Mouse (Mus musculus) embryonic facial prominence, embryonic 13.5 days (tissue): Measurements from ENCODE around the gene Mgrn1. TPM values are rescaled to one million over a fixed set of nuclear protein-coding genes. Genes with fewer than 3 reads are reported as not detected.
A peak's percentile ranks its signal among the peaks of the same experiment; 100 is the strongest.

Experiments used
- ATAC-seq: fragments of 200-750 bp; cut with Nextera tagmentation; 2 replicates; pipeline ENCODE4 v1.8.0; 2017; ENCODE audit warnings: low read depth; ENCODE audit not compliant: insufficient number of reproducible peaks, insufficient read depth, low FRiP score, low TSS enrichment
- H3K27ac ChIP-seq: fragments of 300-500 bp; sonication (generic); 2 replicates; pipeline ENCODE4 v1.5.1; 2015; ENCODE audit warnings: moderate library complexity, mild to moderate bottlenecking, inconsistent platforms
- H3K27me3 ChIP-seq: fragments of 300-500 bp; sonication (generic); 2 replicates; pipeline ENCODE4 v1.6.1; 2015; ENCODE audit warnings: mild to moderate bottlenecking, inconsistent platforms
- H3K36me3 ChIP-seq: fragments of 300-500 bp; sonication (generic); 2 replicates; pipeline ENCODE4 v1.6.1; 2015; ENCODE audit warnings: mild to moderate bottlenecking, inconsistent platforms
- H3K4me1 ChIP-seq: fragments of 300-500 bp; sonication (generic); 2 replicates; pipeline ENCODE4 v1.6.1; 2015; ENCODE audit warnings: inconsistent platforms
- H3K4me2 ChIP-seq: fragments of 300-500 bp; sonication (generic); 2 replicates; pipeline ENCODE4 v1.6.1; 2015; ENCODE audit warnings: moderate library complexity, mild to moderate bottlenecking, inconsistent platforms
- H3K4me3 ChIP-seq: fragments of 300-500 bp; sonication (generic); 2 replicates; pipeline ENCODE4 v1.5.1; 2015; ENCODE audit warnings: mild to moderate bottlenecking, inconsistent platforms
- H3K9ac ChIP-seq: fragments of 300-500 bp; sonication (generic); 2 replicates; pipeline ENCODE4 v1.6.1; 2015; ENCODE audit warnings: mild to moderate bottlenecking, inconsistent platforms
- H3K9me3 ChIP-seq: fragments of 300-500 bp; sonication (generic); 2 replicates; pipeline ENCODE4 v1.6.1; 2016; ENCODE audit warnings: inconsistent platforms
- WGBS: fragments of 180-500 bp; shearing (Covaris S2); methylation state at CpG from one replicate; pipeline ENCODE4 v1.1.7; 2015; ENCODE audit warnings: mixed read lengths; 5-methylcytosine and 5-hydroxymethylcytosine counted together
- polyA plus RNA-seq: library from polyadenylated mRNA; unstranded; fragments of >200 nt; fragmentation: Nextera tagmentation; extraction: Ambion mirVana; gene quantifications from 2 replicates; pipeline ENCODE4 v1.2.1, GENCODE M21; 2015

The Mgrn1 gene
- polyA plus RNA-seq, 1 experiment from 2014 or later = 87.7 TPM

- Histone ChIP-seq H3K27ac (no peak overlapping the region), H3K4me2 (no peak overlapping the region), H3K9me3 (no peaks in the 10 kb centered on the region), H3K27me3 (no peaks in the 10 kb centered on the region), H3K4me3 (no peak overlapping the region), H3K36me3 (peaks cover 5% of the 10 kb centered on the region; the same call in 1 of the 2 replicates), H3K4me1 (peaks cover 8% of the 10 kb centered on the region), H3K9ac (no peak overlapping the region)
- 94% methylated on average over 2 of the region's 2 CpGs for WGBS
- no peak for ATAC-seq
These were observed 13.7 kb downstream of the Mgrn1 start for GRCm38 (mm10) chr16:4899711-4900110.

- no peaks in the 10 kb centered on the region for H3K9me3 ChIP-seq
- peaks cover 18% of the 10 kb centered on the region for H3K4me1 ChIP-seq
- H3K27ac ChIP-seq = no peak overlapping the region
- H3K4me2 ChIP-seq = no peak overlapping the region
- H3K4me3 ChIP-seq = no peak overlapping the region
- WGBS = 41% methylated on average over 7 of the region's 7 CpGs
- H3K9ac ChIP-seq = no peak overlapping the region
- no peak for ATAC-seq
- H3K36me3 ChIP-seq = 0 out of 2 replicates have a peak, but pooled peaks cover 4% of the 10 kb centered on the region
- H3K27me3 ChIP-seq = no peaks in the 10 kb centered on the region
These were observed 15.1 kb downstream of the Mgrn1 start for GRCm38 (mm10) chr16:4901167-4901566.

- H3K27me3 ChIP-seq = no peaks in the 10 kb centered on the region
- no peak overlapping the region for H3K4me3 ChIP-seq
- no peaks in the 10 kb centered on the region for H3K9me3 ChIP-seq
- peaks cover 2% of the 10 kb centered on the region for H3K36me3 ChIP-seq
- no peak for ATAC-seq
- no peak overlapping the region for H3K27ac ChIP-seq
- H3K9ac ChIP-seq = no peak overlapping the region
- WGBS = 83% methylated on average over 2 of the region's 2 CpGs
- H3K4me2 ChIP-seq = no peak overlapping the region
- H3K4me1 ChIP-seq = peaks cover 22% of the 10 kb centered on the region
These were observed 16.3 kb downstream of the Mgrn1 start for GRCm38 (mm10) chr16:4902390-4902789.

- peaks cover 25% of the 10 kb centered on the region for H3K4me1 ChIP-seq
- H3K4me3 ChIP-seq = no peak overlapping the region
- no peak for ATAC-seq
- no peak overlapping the region for H3K9ac ChIP-seq
- WGBS = 84% methylated on average over 6 of the region's 6 CpGs
- H3K27ac ChIP-seq = no peak overlapping the region
- H3K36me3 ChIP-seq = peaks cover 10% of the 10 kb centered on the region
- H3K4me2 ChIP-seq = no peak overlapping the region
- H3K27me3 ChIP-seq = no peaks in the 10 kb centered on the region
- no peaks in the 10 kb centered on the region for H3K9me3 ChIP-seq
These were observed 17.5 kb downstream of the Mgrn1 start for GRCm38 (mm10) chr16:4903491-4904102.

GRCm38 (mm10) chr16:4904878-4905277 is 18.8 kb downstream of the Mgrn1 start:
- H3K4me1 ChIP-seq = peaks cover 25% of the 10 kb centered on the region
- H3K27me3 ChIP-seq = no peaks in the 10 kb centered on the region
- no peak overlapping the region for H3K27ac ChIP-seq
- no peak overlapping the region for H3K4me3 ChIP-seq
- peaks cover 23% of the 10 kb centered on the region for H3K36me3 ChIP-seq
- H3K4me2 ChIP-seq = no peak overlapping the region
- no peaks in the 10 kb centered on the region for H3K9me3 ChIP-seq
- H3K9ac ChIP-seq = peak overlapping the region; percentile 21; the same call in 1 of the 2 replicates
- ATAC-seq = no peak
- WGBS = 94% methylated on average over 3 of the region's 3 CpGs

GRCm38 (mm10) chr16:4905591-4905990 is 19.5 kb downstream of the Mgrn1 start:
- WGBS = 16% methylated on average over 1 of the region's 1 CpGs

GRCm38 (mm10) chr16:4906559-4906958 is 20.5 kb downstream of the Mgrn1 start:
- Histone ChIP-seq H3K4me1 (peaks cover 21% of the 10 kb centered on the region), H3K36me3 (peaks cover 39% of the 10 kb centered on the region), H3K9me3 (no peaks in the 10 kb centered on the region), H3K27ac (no peak overlapping the region), H3K4me2 (no peak overlapping the region), H3K9ac (no peak overlapping the region), H3K4me3 (no peak overlapping the region), H3K27me3 (no peaks in the 10 kb centered on the region)
- ATAC-seq = no peak

More at GRCm38 (mm10) chr16:4905591-4905990, 19.5 kb downstream of the Mgrn1 start:
- Histone ChIP-seq H3K36me3 (peaks cover 29% of the 10 kb centered on the region), H3K9ac (no peak overlapping the region), H3K4me2 (no peak overlapping the region), H3K27me3 (no peaks in the 10 kb centered on the region), H3K4me3 (no peak overlapping the region), H3K9me3 (no peaks in the 10 kb centered on the region), H3K27ac (no peak overlapping the region), H3K4me1 (peaks cover 25% of the 10 kb centered on the region)
- ATAC-seq = no peak

GRCm38 (mm10) chr16:4907386-4907785 is 21.3 kb downstream of the Mgrn1 start:
- Histone ChIP-seq H3K4me3 (no peak overlapping the region), H3K9ac (no peak overlapping the region), H3K27ac (no peak overlapping the region), H3K9me3 (no peaks in the 10 kb centered on the region), H3K4me1 (peaks cover 21% of the 10 kb centered on the region), H3K36me3 (peaks cover 47% of the 10 kb centered on the region), H3K4me2 (no peak overlapping the region), H3K27me3 (no peaks in the 10 kb centered on the region)
- 58% methylated on average over 2 of the region's 2 CpGs for WGBS
- no peak for ATAC-seq

- no peaks in the 10 kb centered on the region for H3K9me3 ChIP-seq
- H3K4me3 ChIP-seq = no peak overlapping the region
- no peak for ATAC-seq
- no peak overlapping the region for H3K9ac ChIP-seq
- no peak overlapping the region for H3K4me2 ChIP-seq
- peaks cover 21% of the 10 kb centered on the region for H3K4me1 ChIP-seq
- WGBS = 50% methylated on average over 4 of the region's 5 CpGs
- H3K36me3 ChIP-seq = peaks cover 53% of the 10 kb centered on the region
- no peaks in the 10 kb centered on the region for H3K27me3 ChIP-seq
- no peak overlapping the region for H3K27ac ChIP-seq
These were observed 21.9 kb downstream of the Mgrn1 start for GRCm38 (mm10) chr16:4907972-4908371.

GRCm38 (mm10) chr16:4909745-4910144 is 23.7 kb downstream of the Mgrn1 start:
- Histone ChIP-seq H3K4me1 (peaks cover 26% of the 10 kb centered on the region), H3K36me3 (peaks cover 68% of the 10 kb centered on the region), H3K9ac (no peak overlapping the region), H3K27me3 (no peaks in the 10 kb centered on the region), H3K27ac (no peak overlapping the region), H3K4me3 (no peak overlapping the region), H3K9me3 (no peaks in the 10 kb centered on the region), H3K4me2 (no peak overlapping the region)
- ATAC-seq = no peak
- 98% methylated on average over 2 of the region's 2 CpGs for WGBS

- Histone ChIP-seq H3K4me2 (no peak overlapping the region), H3K9ac (no peak overlapping the region), H3K27me3 (no peaks in the 10 kb centered on the region), H3K9me3 (no peaks in the 10 kb centered on the region), H3K36me3 (peaks cover 76% of the 10 kb centered on the region), H3K4me1 (peaks cover 17% of the 10 kb centered on the region), H3K27ac (no peak overlapping the region), H3K4me3 (no peak overlapping the region)
- WGBS = 94% methylated on average over 8 of the region's 8 CpGs
- no peak for ATAC-seq
These were observed 24.7 kb downstream of the Mgrn1 start for GRCm38 (mm10) chr16:4910758-4911157.

GRCm38 (mm10) chr16:4912074-4912648 is 26.1 kb downstream of the Mgrn1 start:
- H3K4me2 ChIP-seq = no peak overlapping the region
- no peaks in the 10 kb centered on the region for H3K27me3 ChIP-seq
- ATAC-seq = no peak
- 71% methylated on average over 10 of the region's 10 CpGs for whole genome bisulfite sequencing
- peak overlapping the region; percentile 48; the same call in 1 of the 2 replicates for H3K27ac ChIP-seq
- no peak overlapping the region for H3K4me3 ChIP-seq
- peaks cover 15% of the 10 kb centered on the region for H3K4me1 ChIP-seq
- no peak overlapping the region for H3K9ac ChIP-seq
- H3K36me3 ChIP-seq = peaks cover 90% of the 10 kb centered on the region
- no peaks in the 10 kb centered on the region for H3K9me3 ChIP-seq
